Mouse (Mus musculus): ENCODE measurements at regions not wholly inside any gene's neighbourhood (a gene's known extent, or its start where the extent isn't known, plus 50 kb on each side); places are given as distances from the start of the nearest gene placed in this dataset.

DNA sequence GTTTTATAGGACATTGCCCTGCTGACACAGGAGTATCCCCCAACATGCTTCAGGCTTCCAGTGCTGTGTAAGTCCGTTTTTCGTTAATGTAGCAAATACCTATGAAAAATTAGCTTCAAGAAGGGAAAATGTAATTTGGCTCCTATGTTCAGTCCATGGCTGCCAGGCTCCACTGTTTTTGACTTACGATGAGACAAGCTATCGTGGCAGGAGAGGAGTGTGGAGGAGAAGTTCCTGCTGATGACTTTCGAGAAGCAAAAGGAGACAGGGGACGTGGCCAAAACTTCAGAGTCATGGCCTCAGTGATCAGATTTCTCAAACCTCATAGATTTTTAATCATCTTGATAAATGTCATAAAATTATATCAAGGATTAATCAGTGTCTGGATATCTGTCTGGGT, 712.7 kb downstream of the Gm826 start:
- TF ChIP-seq SIN3A (IDR thresholded peaks at IDR 0.05; ENCODE audit: low read length) (no peak), POLR2AphosphoS2 (IDR thresholded peaks at IDR 0.05; ENCODE audit: low read length) (no peak), USF1 (IDR thresholded peaks at IDR 0.05; ENCODE audit: low read depth, low read length) (no peak), GATA1 (IDR thresholded peaks at IDR 0.05; ENCODE audit: low read depth, low read length) (no peak), ZKSCAN1 (IDR thresholded peaks at IDR 0.05; ENCODE audit: low read depth, low read length) (no peak), MAZ (IDR thresholded peaks at IDR 0.05; ENCODE audit: low read depth, low read length) (no peak), NRF1 (IDR thresholded peaks at IDR 0.05; ENCODE audit: insufficient read depth, low read depth, low read length, poor library complexity, severe bottlenecking) (no peak), MYC (IDR thresholded peaks at IDR 0.05; ENCODE audit: low read depth, low read length) (no peak), KAT2A (conservative IDR thresholded peaks at IDR 0.05; ENCODE audit: low read depth, low read length) (no peak), MAX (IDR thresholded peaks at IDR 0.05; ENCODE audit: low read length) (no peak), MAFK (IDR thresholded peaks at IDR 0.05; ENCODE audit: borderline replicate concordance, low read depth, low read length) (no peak)
- Histone ChIP-seq H3K4me3 (ENCODE audit: control insufficient read depth in 1 of 2, insufficient read depth in 1 of 2, low read depth in 2 of 2, low read length in 2 of 2) (no peak overlapping the region), H3K4me1 (ENCODE audit: control insufficient read depth in 1 of 2, insufficient read depth in 2 of 2, low read length in 2 of 2) (no peaks in the 10 kb centered on the region), H3K79me2 (ENCODE audit: control insufficient read depth, insufficient read depth, low read length, poor library complexity) (no peaks in the 10 kb centered on the region), H3K27ac (ENCODE audit: control insufficient read depth, low read depth, low read length) (no peak overlapping the region), H3K36me3 (ENCODE audit: control insufficient read depth in 1 of 2, insufficient read depth in 2 of 2, low read length in 2 of 2) (no peaks in the 10 kb centered on the region), H3K9me3 (replicated peaks; ENCODE audit: insufficient read depth, low read length) (no peaks in the 10 kb centered on the region), H3K9ac (ENCODE audit: control insufficient read depth, low read depth, low read length, poor library complexity, severe bottlenecking) (no peak overlapping the region), H3K27me3 (ENCODE audit: control insufficient read depth in 1 of 2, insufficient read depth in 2 of 2, low read length in 2 of 2) (no peaks in the 10 kb centered on the region)
- no peak for DNase-seq (ENCODE audit: low read depth, low spot score)

DNA sequence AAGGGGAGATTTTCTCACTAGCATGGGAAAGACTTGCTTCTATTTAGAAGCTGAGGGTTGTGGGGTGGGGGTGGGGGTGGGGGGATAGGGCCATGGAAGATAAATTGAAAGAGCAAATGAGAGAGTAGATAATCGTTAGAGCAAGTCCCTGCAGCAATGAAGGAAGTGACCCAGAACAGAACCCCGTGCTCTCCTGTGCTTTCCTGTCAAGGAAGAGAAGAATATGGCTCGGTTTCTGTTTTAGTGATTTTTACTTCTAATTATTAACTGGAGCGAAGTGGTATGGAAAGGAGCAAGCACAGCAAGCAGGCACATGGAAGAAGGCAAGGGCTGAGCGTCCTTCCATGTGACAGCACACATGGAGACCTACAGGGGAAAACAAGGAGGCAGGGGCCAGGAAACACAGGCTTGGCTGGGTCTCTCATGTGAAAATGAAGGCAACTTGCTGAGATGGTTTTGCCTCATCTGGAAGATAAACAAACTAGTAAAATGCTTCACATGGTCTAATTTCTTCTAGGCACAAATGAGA, 711.8 kb downstream of the Gm826 start:
- H3K4me1 ChIP-seq (ENCODE audit: control insufficient read depth in 1 of 2, insufficient read depth in 2 of 2, low read length in 2 of 2), result no peaks in the 10 kb centered on the region
- H3K9ac ChIP-seq (ENCODE audit: control insufficient read depth, low read depth, low read length, poor library complexity, severe bottlenecking), result no peak overlapping the region
- H3K4me3 ChIP-seq (ENCODE audit: control insufficient read depth in 1 of 2, insufficient read depth in 1 of 2, low read depth in 2 of 2, low read length in 2 of 2), result no peak overlapping the region
- TF ChIP-seq EP300 (IDR thresholded peaks at IDR 0.05; ENCODE audit: low read depth in 1 of 2, low read length in 2 of 2), result no peak
- TF ChIP-seq MAX (IDR thresholded peaks at IDR 0.05; ENCODE audit: low read length), result no peak
- TF ChIP-seq GATA1 (IDR thresholded peaks at IDR 0.05; ENCODE audit: low read depth, low read length), result no peak
- no peak for TF ChIP-seq POLR2AphosphoS5 (IDR thresholded peaks at IDR 0.05; ENCODE audit: borderline replicate concordance, low read depth, low read length)
- no peak for TF ChIP-seq RCOR1 (IDR thresholded peaks at IDR 0.05; ENCODE audit: low read depth, low read length)
- H3K79me2 ChIP-seq (ENCODE audit: control insufficient read depth, insufficient read depth, low read length, poor library complexity), result no peaks in the 10 kb centered on the region
- H3K9me3 ChIP-seq (replicated peaks; ENCODE audit: insufficient read depth, low read length), result no peaks in the 10 kb centered on the region
- no peak for DNase-seq (ENCODE audit: low read depth, low spot score)
- no peaks in the 10 kb centered on the region for H3K36me3 ChIP-seq (ENCODE audit: control insufficient read depth in 1 of 2, insufficient read depth in 2 of 2, low read length in 2 of 2)
- H3K27ac ChIP-seq (ENCODE audit: control insufficient read depth, low read depth, low read length), result no peak overlapping the region
- H3K27me3 ChIP-seq (ENCODE audit: control insufficient read depth in 1 of 2, insufficient read depth in 2 of 2, low read length in 2 of 2), result no peaks in the 10 kb centered on the region

DNA sequence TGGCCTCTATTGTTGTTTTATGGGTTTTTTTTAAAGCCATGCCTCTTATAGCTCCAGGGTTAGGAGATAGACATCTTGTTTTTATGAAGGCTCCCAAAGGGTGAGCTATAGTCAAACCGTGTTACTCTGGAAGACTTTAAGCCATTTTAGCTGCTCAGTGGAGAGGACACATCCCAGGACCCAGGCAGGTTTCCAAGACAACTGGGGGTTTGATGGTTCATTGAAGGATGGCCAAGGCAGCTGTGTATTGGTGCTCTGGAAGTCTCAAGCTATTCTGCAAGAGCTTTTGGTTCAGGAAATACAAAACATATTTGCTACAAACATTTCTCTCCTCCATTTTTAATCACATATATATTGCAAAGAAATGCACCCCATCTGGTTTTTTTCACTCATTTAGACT, 708.7 kb downstream of the Gm826 start:
- Histone ChIP-seq H3K9ac (ENCODE audit: control insufficient read depth, low read depth, low read length, poor library complexity, severe bottlenecking) (no peak overlapping the region), H3K36me3 (ENCODE audit: control insufficient read depth in 1 of 2, insufficient read depth in 2 of 2, low read length in 2 of 2) (no peaks in the 10 kb centered on the region), H3K4me1 (ENCODE audit: control insufficient read depth in 1 of 2, insufficient read depth in 2 of 2, low read length in 2 of 2) (no peaks in the 10 kb centered on the region), H3K79me2 (ENCODE audit: control insufficient read depth, insufficient read depth, low read length, poor library complexity) (no peaks in the 10 kb centered on the region), H3K27me3 (ENCODE audit: control insufficient read depth in 1 of 2, insufficient read depth in 2 of 2, low read length in 2 of 2) (no peaks in the 10 kb centered on the region), H3K27ac (ENCODE audit: control insufficient read depth, low read depth, low read length) (no peak overlapping the region), H3K4me3 (ENCODE audit: control insufficient read depth in 1 of 2, insufficient read depth in 1 of 2, low read depth in 2 of 2, low read length in 2 of 2) (no peak overlapping the region), H3K9me3 (replicated peaks; ENCODE audit: insufficient read depth, low read length) (no peaks in the 10 kb centered on the region)
- DNase-seq (ENCODE audit: low read depth, low spot score), result no peak
- TF ChIP-seq MYB (IDR thresholded peaks at IDR 0.05; ENCODE audit: low read depth, low read length) (no peak), POLR2A (IDR thresholded peaks at IDR 0.05; ENCODE audit: control insufficient read depth in 1 of 2, insufficient read depth in 1 of 2, low read depth in 1 of 2, low read length in 2 of 2, poor library complexity in 1 of 2) (no peak), GABPA (IDR thresholded peaks at IDR 0.05; ENCODE audit: low read depth, low read length) (no peak), GATA1 (IDR thresholded peaks at IDR 0.05; ENCODE audit: low read depth, low read length) (no peak), HCFC1 (IDR thresholded peaks at IDR 0.05; ENCODE audit: low read depth, low read length) (no peak), EP300 (IDR thresholded peaks at IDR 0.05; ENCODE audit: low read depth in 1 of 2, low read length in 2 of 2) (no peak), SMC3 (IDR thresholded peaks at IDR 0.05; ENCODE audit: low read depth, low read length) (no peak), MAZ (IDR thresholded peaks at IDR 0.05; ENCODE audit: low read depth, low read length) (no peak), TAL1 (IDR thresholded peaks at IDR 0.05; ENCODE audit: low read length) (no peak), MXI1 (IDR thresholded peaks at IDR 0.05; ENCODE audit: low read depth, low read length) (no peak), ZC3H11A (IDR thresholded peaks at IDR 0.05; ENCODE audit: low read depth, low read length) (no peak), RCOR1 (IDR thresholded peaks at IDR 0.05; ENCODE audit: low read depth, low read length) (no peak), USF1 (IDR thresholded peaks at IDR 0.05; ENCODE audit: low read depth, low read length) (no peak)
